Mouse (Mus musculus) embryonic facial prominence, embryonic 13.5 days (tissue): Measurements from ENCODE around the gene Nsun7. TPM values are rescaled to one million over a fixed set of nuclear protein-coding genes. Genes with fewer than 3 reads are reported as not detected.

ENCODE experiments used
- ATAC-seq: fragments of 200-750 bp; cut with Nextera tagmentation; 2 replicates; pipeline ENCODE4 v1.8.0; 2017; ENCODE audit warnings: low read depth; ENCODE audit not compliant: insufficient number of reproducible peaks, insufficient read depth, low FRiP score, low TSS enrichment
- H3K27ac ChIP-seq: fragments of 300-500 bp; sonication (generic); 2 replicates; pipeline ENCODE4 v1.5.1; 2015; ENCODE audit warnings: moderate library complexity, mild to moderate bottlenecking, inconsistent platforms
- H3K27me3 ChIP-seq: fragments of 300-500 bp; sonication (generic); 2 replicates; pipeline ENCODE4 v1.6.1; 2015; ENCODE audit warnings: mild to moderate bottlenecking, inconsistent platforms
- H3K36me3 ChIP-seq: fragments of 300-500 bp; sonication (generic); 2 replicates; pipeline ENCODE4 v1.6.1; 2015; ENCODE audit warnings: mild to moderate bottlenecking, inconsistent platforms
- H3K4me1 ChIP-seq: fragments of 300-500 bp; sonication (generic); 2 replicates; pipeline ENCODE4 v1.6.1; 2015; ENCODE audit warnings: inconsistent platforms
- H3K4me2 ChIP-seq: fragments of 300-500 bp; sonication (generic); 2 replicates; pipeline ENCODE4 v1.6.1; 2015; ENCODE audit warnings: moderate library complexity, mild to moderate bottlenecking, inconsistent platforms
- H3K4me3 ChIP-seq: fragments of 300-500 bp; sonication (generic); 2 replicates; pipeline ENCODE4 v1.5.1; 2015; ENCODE audit warnings: mild to moderate bottlenecking, inconsistent platforms
- H3K9ac ChIP-seq: fragments of 300-500 bp; sonication (generic); 2 replicates; pipeline ENCODE4 v1.6.1; 2015; ENCODE audit warnings: mild to moderate bottlenecking, inconsistent platforms
- H3K9me3 ChIP-seq: fragments of 300-500 bp; sonication (generic); 2 replicates; pipeline ENCODE4 v1.6.1; 2016; ENCODE audit warnings: inconsistent platforms
- WGBS: fragments of 180-500 bp; shearing (Covaris S2); methylation state at CpG from one replicate; pipeline ENCODE4 v1.1.7; 2015; ENCODE audit warnings: mixed read lengths; 5-methylcytosine and 5-hydroxymethylcytosine counted together
- polyA plus RNA-seq: library from polyadenylated mRNA; unstranded; fragments of >200 nt; fragmentation: Nextera tagmentation; extraction: Ambion mirVana; gene quantifications from 2 replicates; pipeline ENCODE4 v1.2.1, GENCODE M21; 2015

Gene Nsun7
- polyA plus RNA-seq, 1 experiment from 2014 or later, result 1.1 TPM

DNA sequence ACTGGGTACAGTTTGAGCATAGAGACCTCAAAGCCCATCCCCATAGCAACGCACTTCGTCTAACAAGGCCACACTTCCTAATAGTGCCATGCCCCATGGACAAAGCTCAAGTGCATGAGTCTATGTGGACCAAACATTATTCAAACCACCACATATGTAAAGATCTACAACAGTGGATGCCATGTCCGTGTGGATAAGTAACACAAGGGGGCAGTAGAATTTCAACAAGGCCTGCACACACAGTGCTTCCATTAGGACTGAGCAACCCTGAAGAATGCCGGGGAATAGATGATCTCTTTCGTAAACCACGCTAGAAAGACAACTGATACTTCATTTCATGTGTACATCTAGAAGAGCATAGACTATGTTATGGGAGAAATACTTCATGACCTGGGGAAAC lies 21.0 kb downstream of the Nsun7 start:
- Histone ChIP-seq H3K4me2 (no peak overlapping the region), H3K27ac (no peak overlapping the region), H3K9ac (no peak overlapping the region), H3K4me3 (no peak overlapping the region), H3K27me3 (no peaks in the 10 kb centered on the region), H3K9me3 (no peaks in the 10 kb centered on the region), H3K4me1 (no peaks in the 10 kb centered on the region), H3K36me3 (no peaks in the 10 kb centered on the region)
- no peak for ATAC-seq
- 74% methylated on average over 6 of the region's 6 CpGs for WGBS

DNA sequence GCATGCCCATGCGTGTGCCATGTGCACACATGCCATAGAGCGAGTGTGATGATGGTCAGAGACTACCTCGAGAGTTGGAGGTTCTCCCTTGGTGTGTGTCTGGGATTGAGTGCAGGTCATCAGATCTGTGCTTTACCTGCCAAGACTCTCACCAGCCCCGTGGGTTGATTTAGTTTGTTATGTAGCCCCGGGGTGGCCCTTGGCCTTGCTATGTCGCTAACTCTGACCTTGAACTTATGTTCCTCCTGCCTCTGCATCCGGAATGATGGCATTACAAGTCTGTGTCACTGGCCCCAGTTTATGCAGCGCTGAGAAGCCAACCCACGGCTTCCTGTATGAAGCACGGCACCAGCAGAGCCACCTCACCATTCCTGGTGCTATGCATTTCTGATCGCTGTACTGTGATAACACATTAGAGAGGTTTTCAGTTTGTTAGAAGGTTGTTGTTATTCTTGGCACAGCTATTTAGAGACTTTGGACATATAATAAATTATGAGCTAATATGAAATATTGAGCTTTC lies 34.5 kb downstream of the Nsun7 start:
- H3K4me2 ChIP-seq, result no peak overlapping the region
- 86% methylated on average over 11 of the region's 11 CpGs for WGBS
- ATAC-seq, result no peak

GRCm38 (mm10) chr5:66294952-66295351 lies 35.3 kb downstream of the Nsun7 start:
- Histone ChIP-seq H3K4me1 (no peaks in the 10 kb centered on the region), H3K36me3 (peaks cover 4% of the 10 kb centered on the region; the same call in 1 of the 2 replicates), H3K4me2 (no peak overlapping the region), H3K9me3 (no peaks in the 10 kb centered on the region), H3K4me3 (no peak overlapping the region), H3K27me3 (no peaks in the 10 kb centered on the region), H3K9ac (no peak overlapping the region), H3K27ac (no peak overlapping the region)
- no peak for ATAC-seq
- 89% methylated on average over 4 of the region's 4 CpGs for WGBS

More for the DNA sequence above, 34.5 kb downstream of the Nsun7 start:
- no peaks in the 10 kb centered on the region for H3K4me1 ChIP-seq
- H3K36me3 ChIP-seq, result peaks cover 4% of the 10 kb centered on the region; the same call in 1 of the 2 replicates
- no peak overlapping the region for H3K9ac ChIP-seq
- H3K27me3 ChIP-seq, result no peaks in the 10 kb centered on the region
- no peak overlapping the region for H3K27ac ChIP-seq
- no peaks in the 10 kb centered on the region for H3K9me3 ChIP-seq
- no peak overlapping the region for H3K4me3 ChIP-seq

- 91% methylated on average over 5 of the region's 5 CpGs for WGBS
- Histone ChIP-seq H3K4me1 (no peaks in the 10 kb centered on the region), H3K27ac (no peak overlapping the region), H3K36me3 (peaks cover 10% of the 10 kb centered on the region), H3K9me3 (no peaks in the 10 kb centered on the region), H3K9ac (no peak overlapping the region), H3K4me2 (no peak overlapping the region), H3K4me3 (no peak overlapping the region), H3K27me3 (no peaks in the 10 kb centered on the region)
- no peak for ATAC-seq
These were observed 36.4 kb downstream of the Nsun7 start for GRCm38 (mm10) chr5:66296116-66296515.

DNA sequence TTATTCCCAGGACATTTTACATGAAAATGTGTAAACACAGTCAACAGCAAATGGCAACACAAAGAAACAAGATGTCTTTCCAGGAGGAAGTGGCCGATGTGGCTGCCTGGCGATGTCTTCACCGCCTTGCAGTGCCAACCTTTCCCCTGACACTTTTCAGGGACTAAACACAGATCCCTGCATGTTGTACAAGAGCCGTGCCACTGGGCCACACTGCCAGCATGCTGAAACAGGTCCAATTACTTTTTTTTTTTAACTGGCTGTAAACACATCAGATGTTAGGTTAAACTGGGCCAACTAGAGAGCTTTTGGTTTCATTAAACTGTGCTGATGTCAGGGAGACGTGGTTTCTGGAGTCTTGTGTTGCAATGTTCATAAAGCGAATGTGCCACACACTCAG lies 39.2 kb downstream of the Nsun7 start:
- Histone ChIP-seq H3K4me3 (no peak overlapping the region), H3K27ac (no peak overlapping the region), H3K9me3 (no peaks in the 10 kb centered on the region), H3K27me3 (no peaks in the 10 kb centered on the region), H3K4me1 (no peaks in the 10 kb centered on the region), H3K4me2 (no peak overlapping the region), H3K9ac (no peak overlapping the region), H3K36me3 (peaks cover 21% of the 10 kb centered on the region)
- WGBS, result 93% methylated on average over 6 of the region's 6 CpGs
- ATAC-seq, result no peak

DNA sequence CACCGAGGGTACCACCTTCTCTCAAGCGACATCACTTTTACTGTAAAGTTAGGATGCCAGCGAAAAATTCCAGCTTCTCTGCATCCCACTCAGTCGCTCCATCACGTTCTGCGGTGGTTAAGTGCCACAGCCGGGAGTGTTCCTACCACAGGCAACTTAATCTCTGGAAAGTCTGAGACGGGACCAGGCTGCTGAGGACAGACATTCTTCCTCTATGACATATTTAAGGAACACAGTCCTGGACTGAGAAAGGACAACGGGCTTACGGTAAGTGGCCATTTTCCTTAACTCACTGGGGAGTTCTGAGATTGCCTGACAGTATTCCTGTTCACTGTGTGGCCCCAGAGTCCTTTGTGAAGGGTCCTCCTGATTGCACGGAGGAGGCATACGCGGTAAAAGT lies 40.9 kb downstream of the Nsun7 start:
- H3K36me3 ChIP-seq, result peaks cover 30% of the 10 kb centered on the region
- WGBS, result 83% methylated on average over 13 of the region's 13 CpGs
- no peak overlapping the region for H3K4me3 ChIP-seq
- no peak overlapping the region for H3K9ac ChIP-seq
- no peak overlapping the region for H3K27ac ChIP-seq
- no peaks in the 10 kb centered on the region for H3K9me3 ChIP-seq
- peaks cover 5% of the 10 kb centered on the region; the same call in 1 of the 2 replicates for H3K4me1 ChIP-seq
- ATAC-seq, result no peak
- no peaks in the 10 kb centered on the region for H3K27me3 ChIP-seq
- H3K4me2 ChIP-seq, result no peak overlapping the region

GRCm38 (mm10) chr5:66302085-66302815 lies 42.6 kb downstream of the Nsun7 start:
- Histone ChIP-seq H3K9me3 (no peaks in the 10 kb centered on the region), H3K9ac (no peak overlapping the region), H3K36me3 (peaks cover 43% of the 10 kb centered on the region), H3K4me2 (no peak overlapping the region), H3K27me3 (no peaks in the 10 kb centered on the region), H3K4me1 (peaks cover 5% of the 10 kb centered on the region; the same call in 1 of the 2 replicates), H3K27ac (no peak overlapping the region), H3K4me3 (no peak overlapping the region)
- no peak for ATAC-seq
- WGBS, result 90% methylated on average over 21 of the region's 21 CpGs

- no peaks in the 10 kb centered on the region for H3K27me3 ChIP-seq
- ATAC-seq, result no peak
- no peak overlapping the region for H3K4me3 ChIP-seq
- no peak overlapping the region for H3K9ac ChIP-seq
- peaks cover 49% of the 10 kb centered on the region for H3K36me3 ChIP-seq
- H3K27ac ChIP-seq, result no peak overlapping the region
- no peak overlapping the region for H3K4me2 ChIP-seq
- H3K4me1 ChIP-seq, result peaks cover 5% of the 10 kb centered on the region; the same call in 1 of the 2 replicates
- H3K9me3 ChIP-seq, result no peaks in the 10 kb centered on the region
- WGBS, result 92% methylated on average over 2 of the region's 2 CpGs
These were observed 43.2 kb downstream of the Nsun7 start for GRCm38 (mm10) chr5:66302873-66303272.

DNA sequence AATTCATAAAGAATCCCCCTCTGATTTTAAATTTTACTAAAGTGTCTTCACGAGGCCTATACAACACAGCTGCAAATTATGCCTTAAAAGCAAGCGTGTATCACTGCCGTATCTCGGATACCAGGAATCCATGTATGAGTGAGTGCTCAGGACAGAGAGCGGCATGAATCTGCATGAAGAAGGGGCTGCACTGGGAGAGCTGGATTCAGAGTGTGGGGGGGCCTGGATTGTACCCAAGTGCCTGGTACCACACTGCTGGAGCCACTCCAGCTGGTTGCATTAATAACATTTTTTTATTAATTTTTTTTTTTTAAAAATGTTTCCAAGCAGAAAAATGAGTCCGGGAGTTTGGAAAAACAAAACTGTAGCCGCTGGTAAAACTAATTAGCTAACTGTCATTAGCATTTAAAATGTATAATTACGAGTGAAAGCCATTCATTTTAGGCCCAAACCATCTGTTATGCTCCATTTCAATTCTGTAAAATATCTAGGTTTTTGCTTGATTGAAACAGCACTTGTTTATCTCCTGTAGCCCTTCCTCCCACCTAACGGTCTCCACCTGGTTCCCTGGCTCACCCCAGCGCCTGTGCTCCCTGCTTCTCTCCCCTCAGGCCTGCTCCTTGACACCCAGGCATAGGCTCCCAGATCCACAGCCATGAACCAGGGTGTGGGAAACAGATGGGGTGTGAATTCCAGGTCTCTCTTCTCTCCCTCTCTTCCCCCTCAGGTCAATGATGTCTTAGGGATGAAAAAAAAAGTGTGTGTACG lies 44.8 kb downstream of the Nsun7 start:
- peaks cover 61% of the 10 kb centered on the region for H3K36me3 ChIP-seq
- WGBS, result 78% methylated on average over 11 of the region's 11 CpGs
- no peak overlapping the region for H3K4me3 ChIP-seq
- no peak overlapping the region for H3K27ac ChIP-seq
- no peaks in the 10 kb centered on the region for H3K27me3 ChIP-seq
- H3K9ac ChIP-seq, result no peak overlapping the region
- peaks cover 5% of the 10 kb centered on the region; the same call in 1 of the 2 replicates for H3K4me1 ChIP-seq
- no peaks in the 10 kb centered on the region for H3K9me3 ChIP-seq
- no peak overlapping the region for H3K4me2 ChIP-seq
- no peak for ATAC-seq

GRCm38 (mm10) chr5:66305511-66305910 lies 45.8 kb downstream of the Nsun7 start:
- 83% methylated on average over 8 of the region's 8 CpGs for WGBS
- H3K27ac ChIP-seq, result no peak overlapping the region
- no peaks in the 10 kb centered on the region for H3K27me3 ChIP-seq
- peaks cover 5% of the 10 kb centered on the region; the same call in 1 of the 2 replicates for H3K4me1 ChIP-seq
- no peak for ATAC-seq
- no peak overlapping the region for H3K4me2 ChIP-seq
- H3K4me3 ChIP-seq, result no peak overlapping the region
- H3K36me3 ChIP-seq, result peaks cover 64% of the 10 kb centered on the region
- H3K9ac ChIP-seq, result no peak overlapping the region
- H3K9me3 ChIP-seq, result no peaks in the 10 kb centered on the region

- H3K4me2 ChIP-seq, result no peak overlapping the region
- no peak overlapping the region for H3K9ac ChIP-seq
- peaks cover 54% of the 10 kb centered on the region for H3K36me3 ChIP-seq
- no peak for ATAC-seq
- 28% methylated on average over 9 of the region's 9 CpGs for WGBS
- no peak overlapping the region for H3K27ac ChIP-seq
- H3K4me3 ChIP-seq, result no peak overlapping the region
- no peaks in the 10 kb centered on the region for H3K9me3 ChIP-seq
- no peaks in the 10 kb centered on the region for H3K27me3 ChIP-seq
- no peaks in the 10 kb centered on the region for H3K4me1 ChIP-seq
These were observed 50.6 kb downstream of the Nsun7 start for GRCm38 (mm10) chr5:66310328-66310727.

- Histone ChIP-seq H3K9me3 (no peaks in the 10 kb centered on the region), H3K27me3 (no peaks in the 10 kb centered on the region)
These were observed 51.1 kb downstream of the Nsun7 start for GRCm38 (mm10) chr5:66310806-66311205.

More at GRCm38 (mm10) chr5:66310806-66311205, 51.1 kb downstream of the Nsun7 start:
- H3K4me3 ChIP-seq, result no peak overlapping the region
- ATAC-seq, result no peak
- no peaks in the 10 kb centered on the region for H3K4me1 ChIP-seq
- H3K4me2 ChIP-seq, result no peak overlapping the region
- no peak overlapping the region for H3K27ac ChIP-seq
- H3K9ac ChIP-seq, result no peak overlapping the region
- peaks cover 50% of the 10 kb centered on the region for H3K36me3 ChIP-seq
- WGBS, result 87% methylated on average over 11 of the region's 11 CpGs
